Mouse (Mus musculus): ENCODE results near the gene Carmil1. TPM values are rescaled to one million over a fixed set of nuclear protein-coding genes. Genes with fewer than 3 reads are reported as not detected.

Gene Carmil1
- total RNA-seq, 2 experiments from 2014 or later: 25.3 to 33.3 TPM

GRCm38 (mm10) chr13:24081698-24082097 lies 198.9 kb downstream of the Carmil1 start:
- intact Hi-C loops (cut with DNase I): no loop called here
- peak; percentile 17 to 30 for DNase-seq (ENCODE audit: low spot score in 2 of 2)

GRCm38 (mm10) chr13:24072588-24072987 lies 208.0 kb downstream of the Carmil1 start:
- no peak for DNase-seq (ENCODE audit: low spot score in 2 of 2)
- intact Hi-C loops (cut with DNase I): no loop called here

DNA sequence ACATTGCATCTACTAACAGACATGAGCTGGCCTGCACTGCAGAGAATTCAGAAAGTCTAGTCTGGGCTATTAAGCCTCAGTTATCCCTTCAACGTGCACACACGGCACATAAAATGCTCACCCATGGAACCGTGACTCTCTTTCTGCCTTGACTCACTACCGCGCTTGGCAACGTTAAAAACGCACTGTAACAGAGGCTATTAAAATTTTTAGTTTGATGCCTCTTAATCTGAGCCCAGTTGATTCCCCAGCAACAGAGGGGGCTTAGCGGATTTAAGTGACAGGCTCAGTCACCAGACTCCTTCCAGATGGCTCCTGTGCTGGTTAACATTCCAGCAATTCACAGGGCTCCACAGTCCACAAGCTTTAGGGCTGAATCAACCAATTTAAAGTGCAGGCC lies 213.0 kb downstream of the Carmil1 start:
- peak in 1 of 2 experiments; percentile 5 for DNase-seq (ENCODE audit: low spot score in 2 of 2)

DNA sequence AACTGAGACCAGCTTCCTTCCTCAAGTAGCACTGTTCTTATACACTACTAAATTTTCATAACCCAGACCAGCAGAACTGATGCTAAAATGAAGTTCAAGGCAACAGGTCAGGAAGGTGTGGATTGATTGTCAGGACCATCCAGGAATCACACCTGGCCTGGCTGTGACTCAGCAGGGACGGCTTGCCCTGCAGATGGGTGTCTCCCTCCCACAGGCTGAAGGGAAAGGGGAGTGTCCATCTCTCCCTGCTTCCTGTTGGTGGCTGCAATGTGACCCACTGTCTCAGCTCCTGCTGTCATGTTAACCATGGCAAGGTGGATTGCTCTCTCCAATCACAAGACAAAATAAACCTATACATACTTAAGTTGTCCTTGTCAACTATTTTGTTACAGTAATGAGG lies 215.1 kb downstream of the Carmil1 start:
- intact Hi-C loops (cut with DNase I): no loop called here
- DNase-seq (ENCODE audit: low spot score in 2 of 2): no peak

More for the DNA sequence above, 213.0 kb downstream of the Carmil1 start:
- intact Hi-C loops (cut with DNase I): no loop called here

GRCm38 (mm10) chr13:24062770-24063169 lies 217.8 kb downstream of the Carmil1 start:
- intact Hi-C loops (cut with DNase I): no loop called here
- DNase-seq (ENCODE audit: low spot score in 2 of 2): no peak

DNA sequence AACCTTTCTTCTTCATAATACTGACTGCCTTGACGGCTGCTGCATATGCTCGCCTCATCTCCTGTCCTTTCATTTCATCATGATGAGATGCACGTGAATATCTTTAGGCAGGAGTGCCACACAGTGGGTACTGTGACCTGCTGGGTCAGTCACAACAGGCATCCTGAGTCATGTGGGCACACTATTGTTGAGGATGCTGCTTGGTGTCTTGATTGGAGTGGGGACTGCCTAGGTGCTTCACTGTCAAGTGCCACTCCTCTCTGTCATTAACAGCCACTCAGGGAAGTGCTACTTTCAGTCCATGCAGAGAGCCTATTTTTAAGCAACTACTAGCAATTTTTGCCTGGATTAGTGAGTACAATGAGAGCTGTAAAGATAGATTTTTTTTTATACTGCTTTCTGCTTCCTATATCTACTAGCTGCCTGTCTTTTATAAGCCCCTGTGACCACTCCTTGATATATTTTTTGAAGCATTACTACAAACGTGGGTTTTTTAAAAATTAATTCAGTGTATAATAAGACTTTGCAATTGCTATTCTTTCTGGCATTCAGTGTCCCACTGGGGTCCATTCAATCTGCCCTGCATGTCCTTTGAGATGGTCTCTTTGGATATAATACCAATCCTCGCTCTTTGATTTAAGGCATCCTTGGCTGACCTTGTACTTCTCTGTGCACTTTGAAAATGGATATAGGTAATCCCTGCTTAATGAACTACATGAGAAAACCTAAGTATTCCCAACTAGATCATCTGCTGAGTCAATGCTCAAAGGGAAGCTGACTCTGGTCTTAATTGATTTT lies 225.3 kb downstream of the Carmil1 start:
- intact Hi-C loops (cut with DNase I): no loop called here
- DNase-seq (ENCODE audit: low spot score in 2 of 2): no peak

DNA sequence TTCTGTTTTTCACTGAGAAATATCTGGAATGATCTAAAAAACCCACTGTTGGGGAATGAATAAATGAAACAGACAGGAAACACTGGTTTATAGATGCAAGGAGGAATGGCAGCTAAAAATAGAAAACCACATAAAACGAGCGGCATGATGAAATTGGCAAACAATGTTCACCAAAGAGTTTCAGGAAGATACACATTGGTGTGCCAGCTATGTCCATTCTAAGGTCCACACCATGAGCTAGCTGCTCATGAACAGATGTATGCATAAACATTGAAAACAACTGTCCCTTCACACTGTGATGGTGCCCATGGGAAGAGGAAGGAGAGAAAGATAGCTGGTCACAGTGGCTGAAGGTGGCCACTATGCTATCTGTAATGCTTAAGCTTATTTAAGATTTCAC lies 229.1 kb downstream of the Carmil1 start:
- DNase-seq (ENCODE audit: low spot score in 2 of 2): no peak
- intact Hi-C loops (cut with DNase I): no loop called here

- peak; percentile 14 to 16 for DNase-seq (ENCODE audit: low spot score in 2 of 2)
- intact Hi-C loops (cut with DNase I): no loop called here
Observed at GRCm38 (mm10) chr13:24050330-24050729, 230.3 kb downstream of the Carmil1 start.

DNA sequence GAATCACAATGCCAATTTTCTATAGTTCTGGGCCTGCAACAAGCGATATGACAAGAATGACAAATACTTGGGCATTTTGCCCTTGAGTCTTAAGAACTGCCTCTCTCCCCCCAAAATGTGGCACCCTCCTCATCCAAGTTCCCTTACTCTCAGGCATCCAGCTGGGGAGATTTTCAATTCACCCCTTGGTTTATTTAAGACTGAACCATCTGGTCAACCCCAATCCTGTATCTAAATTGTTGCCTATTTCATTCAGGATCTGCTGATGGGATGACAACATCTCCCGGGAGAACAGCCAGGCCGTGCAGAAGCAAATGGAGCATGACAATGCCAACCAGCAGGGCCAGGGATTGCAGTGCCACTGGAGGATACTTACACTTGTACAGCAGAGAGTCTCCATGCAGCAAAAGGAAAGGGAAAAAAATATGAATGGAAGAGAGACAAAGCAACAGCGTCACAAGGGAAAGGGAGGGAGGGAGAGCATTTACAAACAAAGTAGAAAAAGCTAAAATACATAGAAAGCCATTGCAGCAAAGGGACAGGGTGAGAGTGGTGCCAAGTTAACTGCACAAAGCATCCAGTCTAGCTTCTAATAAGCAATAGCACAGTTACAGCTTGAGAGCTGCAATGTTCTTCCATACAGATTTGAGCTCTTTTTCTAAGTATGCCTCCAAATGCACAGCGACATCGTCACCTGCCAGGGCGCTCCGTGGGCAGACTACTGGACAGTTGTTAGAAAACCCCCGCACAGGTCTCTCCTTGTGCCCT lies 231.1 kb downstream of the Carmil1 start:
- intact Hi-C loops (cut with DNase I): no loop called here

GRCm38 (mm10) chr13:24048611-24049010 lies 232.0 kb downstream of the Carmil1 start:
- DNase-seq (ENCODE audit: low spot score in 2 of 2): no peak
- intact Hi-C loops (cut with DNase I): no loop called here

More for the DNA sequence above, 231.1 kb downstream of the Carmil1 start:
- DNase-seq (ENCODE audit: low spot score in 2 of 2): peak; percentile 67 to 72

- intact Hi-C loops (cut with DNase I): no loop called here
- no peak for DNase-seq (ENCODE audit: low spot score in 2 of 2)
Observed at GRCm38 (mm10) chr13:24045271-24045670, 235.3 kb downstream of the Carmil1 start.

- DNase-seq (ENCODE audit: low spot score in 2 of 2): no peak
- intact Hi-C loops (cut with DNase I): loop anchor here (5.0 kb wide), 1 partner anchor 242 kb away; the partner anchor contains the start of gene Carmil1
Observed at GRCm38 (mm10) chr13:24040221-24040620, 240.4 kb downstream of the Carmil1 start.

DNA sequence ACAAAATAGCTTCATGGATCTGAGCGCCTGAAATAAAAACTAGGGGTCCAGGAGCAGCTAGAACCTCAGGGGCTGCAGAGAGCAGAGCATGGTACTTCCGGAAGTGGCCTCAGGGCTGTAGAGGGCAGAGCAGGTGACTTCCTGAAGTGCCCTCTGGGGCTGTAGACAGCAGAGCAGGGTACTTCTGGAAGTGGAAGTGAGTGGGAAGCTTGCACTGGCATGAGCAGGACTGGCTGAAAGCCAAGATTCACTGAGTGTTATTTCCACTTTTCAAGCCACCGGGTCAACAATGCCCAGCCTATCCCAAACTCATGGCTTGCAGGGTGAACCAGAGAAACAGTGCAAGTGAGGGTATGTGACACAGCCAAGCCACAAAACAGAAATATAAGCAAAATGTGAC lies 243.1 kb downstream of the Carmil1 start:
- DNase-seq (ENCODE audit: low spot score in 2 of 2): no peak
- intact Hi-C loops (cut with DNase I): no loop called here

GRCm38 (mm10) chr13:24036150-24036549 lies 244.4 kb downstream of the Carmil1 start:
- DNase-seq (ENCODE audit: low spot score in 2 of 2): no peak
- intact Hi-C loops (cut with DNase I): no loop called here

DNA sequence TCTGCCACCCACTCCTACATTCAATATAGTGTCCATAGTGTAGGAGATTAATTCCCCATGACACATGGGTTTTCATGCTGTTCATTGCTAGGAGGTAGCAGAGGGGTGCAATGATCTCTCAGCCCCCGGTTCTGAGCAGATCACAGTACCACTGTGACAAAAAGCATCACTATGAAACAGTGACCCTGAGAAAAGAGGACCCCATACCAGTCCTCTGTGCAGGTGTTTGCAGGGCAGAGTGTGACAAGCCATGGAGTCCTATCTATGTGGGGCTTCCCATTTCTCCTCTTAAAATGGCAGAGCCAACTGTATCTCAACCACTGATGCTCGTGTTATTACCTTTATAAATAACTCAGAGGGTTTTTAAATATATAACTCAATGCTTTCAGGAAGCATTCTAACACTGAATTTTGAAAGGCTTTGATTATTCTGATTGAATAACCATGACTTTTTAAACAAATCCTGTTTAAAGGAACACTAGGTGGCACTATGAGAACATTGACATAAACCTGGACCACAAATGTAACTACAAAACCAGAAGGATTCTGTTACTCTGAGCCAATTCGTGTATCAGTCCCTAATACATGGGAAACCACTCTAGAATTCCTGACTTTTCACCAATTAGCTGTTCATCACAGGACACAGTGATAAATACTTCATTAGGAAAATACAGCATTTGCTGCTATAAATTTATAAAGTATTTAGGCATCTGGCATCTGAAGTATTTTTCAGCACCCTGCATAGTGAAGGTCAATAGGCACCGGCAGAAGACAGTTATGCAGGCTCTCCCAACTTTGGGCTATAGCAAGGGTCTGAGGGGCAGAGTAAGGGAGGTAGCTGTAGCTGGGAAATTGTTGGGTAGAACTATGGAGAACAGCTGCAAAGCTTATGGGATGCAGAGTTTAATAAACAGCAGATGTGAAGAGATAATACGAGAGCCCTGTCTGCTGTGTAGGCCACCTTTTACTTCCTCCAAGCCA lies 253.1 kb downstream of the Carmil1 start:
- intact Hi-C loops (cut with DNase I): loop anchor here (5.0 kb wide), 2 partner anchors 255 to 270 kb away; partner anchors contain the start of gene Carmil1
- DNase-seq (ENCODE audit: low spot score in 2 of 2): no peak

DNA sequence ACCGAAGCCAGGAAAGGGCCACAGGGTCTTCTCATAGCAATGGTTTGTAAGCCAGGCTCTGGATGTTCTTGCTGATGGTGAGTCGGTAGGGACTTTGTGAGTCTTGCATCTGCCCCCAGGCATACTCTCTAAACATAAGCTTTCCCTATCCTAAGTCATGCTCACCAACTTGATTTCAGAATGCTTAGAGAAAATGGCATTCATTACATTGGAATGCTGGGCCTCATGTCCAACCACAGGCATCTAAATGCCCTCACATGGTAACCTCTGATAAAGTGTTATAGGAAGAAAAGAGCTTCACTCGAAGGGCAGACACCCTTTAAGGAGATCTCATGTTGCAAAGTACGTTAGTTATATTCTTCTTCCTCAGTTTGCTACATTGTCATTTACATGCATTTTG lies 262.1 kb downstream of the Carmil1 start:
- intact Hi-C loops (cut with DNase I): loop anchor here (10.0 kb wide), 1 partner anchor 184 kb away; the partner anchor contains the start of gene Slc17a3

GRCm38 (mm10) chr13:24005528-24005927 lies 275.1 kb downstream of the Carmil1 start:
- no peak for DNase-seq (ENCODE audit: low spot score in 2 of 2)
- intact Hi-C loops (cut with DNase I): no loop called here

More for the DNA sequence above, 262.1 kb downstream of the Carmil1 start:
- DNase-seq (ENCODE audit: low spot score in 2 of 2): no peak

GRCm38 (mm10) chr13:24001797-24002196 lies 278.8 kb downstream of the Carmil1 start:
- no peak for DNase-seq (ENCODE audit: low spot score in 2 of 2)
- intact Hi-C loops (cut with DNase I): no loop called here

GRCm38 (mm10) chr13:24001081-24001480 lies 279.5 kb downstream of the Carmil1 start:
- no peak for DNase-seq (ENCODE audit: low spot score in 2 of 2)
- intact Hi-C loops (cut with DNase I): no loop called here

Measured in left cerebral cortex, postnatal 36 days (tissue).